Mouse (Mus musculus) thymus, adult 2 months (tissue): ENCODE measurements around the gene Eif3k. TPM values are rescaled to one million over a fixed set of nuclear protein-coding genes. Genes with fewer than 3 reads are reported as not detected.

ENCODE experiments used
- DNase-seq: peaks from one replicate; pipeline ENCODE4 v3.0.0; 2021
- H3K27ac ChIP-seq: fragments of 200-500 bp; 2 replicates; pipeline ENCODE4 v1.5.1; 2012; ENCODE audit warnings: low read length, control low read depth; ENCODE audit not compliant: control insufficient read depth, insufficient read depth
- H3K27me3 ChIP-seq: fragments of 200-500 bp; 2 replicates; pipeline ENCODE4 v1.6.1; 2012; ENCODE audit warnings: mild to moderate bottlenecking, low read length, moderate library complexity, mixed read lengths; ENCODE audit not compliant: control insufficient read depth, insufficient read depth
- H3K36me3 ChIP-seq: fragments of 200-500 bp; 2 replicates; pipeline ENCODE4 v1.6.1; 2012; ENCODE audit warnings: mild to moderate bottlenecking, low read length, moderate library complexity; ENCODE audit not compliant: control insufficient read depth, insufficient read depth
- H3K4me1 ChIP-seq: fragments of 200-500 bp; replicated peaks from 2 replicates; pipeline ENCODE4 v1.6.1; 2012; ENCODE audit warnings: low read length; ENCODE audit not compliant: control insufficient read depth, insufficient read depth
- H3K4me3 ChIP-seq: fragments of 200-500 bp; 2 replicates; pipeline ENCODE4 v1.5.1; 2012; ENCODE audit warnings: mild to moderate bottlenecking, low read length, control low read depth, moderate library complexity; ENCODE audit not compliant: control insufficient read depth, insufficient read depth
- CTCF ChIP-seq: fragments of 200-500 bp; IDR thresholded peaks from 2 replicates; pipeline ENCODE4 v1.5.1; 2012; ENCODE audit warnings: mild to moderate bottlenecking, control low read depth, low read length, moderate library complexity, borderline replicate concordance; ENCODE audit not compliant: control insufficient read depth, poor library complexity, insufficient read depth; ENCODE audit errors: extremely low read depth
- POLR2A ChIP-seq: fragments of 200-500 bp; IDR thresholded peaks from 2 replicates; pipeline ENCODE4 v1.6.1; 2012; ENCODE audit warnings: mild to moderate bottlenecking, low read length, control low read depth, moderate library complexity; ENCODE audit not compliant: control insufficient read depth, poor library complexity, insufficient read depth; ENCODE audit errors: extremely low read depth
- WGBS: fragments of 180-500 bp; shearing (Covaris S2); methylation state at CpG from one replicate; pipeline ENCODE4 v1.1.7; 2018; 5-methylcytosine and 5-hydroxymethylcytosine counted together
- polyA plus RNA-seq: library from polyadenylated mRNA; depleted of rRNA; stranded (reverse); fragments of >200 nt; gene quantifications from 2 replicates; pipeline ENCODE4 v1.2.3, GENCODE M21; 2012

The Eif3k gene
- polyA plus RNA-seq, 1 experiment, result 396 TPM

DNA sequence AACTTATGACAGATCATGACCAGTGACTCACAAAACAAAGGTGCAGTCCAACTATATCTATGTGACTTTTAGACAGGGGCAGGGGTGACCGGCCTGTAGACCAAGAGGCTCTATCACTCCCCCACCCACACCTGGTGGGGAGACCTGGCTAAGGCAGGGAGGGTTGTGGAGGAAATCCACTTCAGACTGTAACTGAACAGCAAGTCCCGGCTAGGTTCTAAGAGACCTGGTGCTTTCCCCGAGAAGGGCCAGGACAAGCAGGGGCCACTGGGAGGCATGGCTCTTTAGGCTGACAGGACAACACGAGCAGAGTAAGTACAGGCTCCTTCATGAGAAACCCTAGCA, 50.0 kb downstream of the Eif3k start:
- Histone ChIP-seq H3K27me3 (no peaks in the 10 kb centered on the region), H3K4me1 (no peaks in the 10 kb centered on the region), H3K4me3 (no peak overlapping the region), H3K36me3 (no peaks in the 10 kb centered on the region), H3K27ac (no peak overlapping the region)
- 92% methylated on average over 4 of the region's 4 CpGs for WGBS
- no peak for DNase-seq
- no peak for TF ChIP-seq POLR2A
- TF ChIP-seq CTCF, result no peak

- no peaks in the 10 kb centered on the region for H3K4me1 ChIP-seq
- H3K4me3 ChIP-seq, result no peak overlapping the region
- WGBS, result 93% methylated on average over 7 of the region's 7 CpGs
- no peak overlapping the region for H3K27ac ChIP-seq
- no peaks in the 10 kb centered on the region for H3K36me3 ChIP-seq
- no peak for DNase-seq
- TF ChIP-seq POLR2A, result no peak
- TF ChIP-seq CTCF, result no peak
- no peaks in the 10 kb centered on the region for H3K27me3 ChIP-seq
Observed at GRCm38 (mm10) chr7:28931032-28931694, 50.5 kb downstream of the Eif3k start.

GRCm38 (mm10) chr7:28930320-28931031, 51.2 kb downstream of the Eif3k start:
- H3K4me1 ChIP-seq, result no peaks in the 10 kb centered on the region
- no peaks in the 10 kb centered on the region for H3K27me3 ChIP-seq
- no peak for TF ChIP-seq POLR2A
- TF ChIP-seq CTCF, result no peak
- H3K36me3 ChIP-seq, result no peaks in the 10 kb centered on the region
- H3K4me3 ChIP-seq, result no peak overlapping the region
- no peak for DNase-seq
- no peak overlapping the region for H3K27ac ChIP-seq
- WGBS, result 82% methylated on average over 5 of the region's 5 CpGs

GRCm38 (mm10) chr7:28929381-28929780, 52.3 kb downstream of the Eif3k start:
- no peak for DNase-seq
- no peak overlapping the region for H3K27ac ChIP-seq

GRCm38 (mm10) chr7:28926172-28926571, 55.5 kb downstream of the Eif3k start:
- H3K36me3 ChIP-seq, result no peaks in the 10 kb centered on the region
- TF ChIP-seq POLR2A (no peak), CTCF (no peak)
- H3K4me1 ChIP-seq, result peaks cover 2% of the 10 kb centered on the region; the same call in 1 of the 2 replicates
- DNase-seq, result no peak
- 88% methylated on average over 2 of the region's 2 CpGs for WGBS
- H3K4me3 ChIP-seq, result no peak overlapping the region
- H3K27ac ChIP-seq, result no peak overlapping the region
- H3K27me3 ChIP-seq, result no peaks in the 10 kb centered on the region

More at GRCm38 (mm10) chr7:28929381-28929780, 52.3 kb downstream of the Eif3k start:
- Histone ChIP-seq H3K36me3 (no peaks in the 10 kb centered on the region), H3K4me3 (no peak overlapping the region), H3K4me1 (no peaks in the 10 kb centered on the region), H3K27me3 (no peaks in the 10 kb centered on the region)
- 87% methylated on average over 3 of the region's 3 CpGs for WGBS
- TF ChIP-seq CTCF (no peak), POLR2A (no peak)

DNA sequence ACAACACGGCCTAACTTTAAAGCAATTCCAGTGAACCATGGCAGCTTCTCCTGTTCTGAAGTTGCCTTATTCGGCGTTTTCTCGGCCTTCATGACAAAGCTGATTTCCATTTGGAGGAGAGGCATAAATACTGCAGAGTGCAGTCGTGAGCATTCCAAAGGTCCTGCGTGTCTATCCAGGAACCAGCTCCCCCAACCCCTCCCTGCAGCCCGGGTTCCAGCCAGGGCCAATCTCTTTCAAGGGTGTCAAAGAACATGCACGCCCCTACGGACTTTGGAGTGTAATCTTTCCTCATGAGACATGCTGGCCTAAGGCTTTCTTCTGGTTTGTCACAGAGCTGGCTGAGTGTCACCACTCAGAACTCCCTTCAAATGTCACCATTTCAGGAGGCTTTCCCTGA, 56.3 kb downstream of the Eif3k start:
- no peak overlapping the region for H3K27ac ChIP-seq
- no peak for DNase-seq
- peaks cover 2% of the 10 kb centered on the region; the same call in 1 of the 2 replicates for H3K4me1 ChIP-seq
- H3K36me3 ChIP-seq, result no peaks in the 10 kb centered on the region
- H3K4me3 ChIP-seq, result no peak overlapping the region
- 93% methylated on average over 9 of the region's 9 CpGs for WGBS
- no peak for TF ChIP-seq POLR2A
- TF ChIP-seq CTCF, result no peak
- H3K27me3 ChIP-seq, result no peaks in the 10 kb centered on the region
